Mouse (Mus musculus) monocyte, adult 2 months (primary cell): Measurements from ENCODE around the gene Gm20388.
A peak's percentile ranks its signal among the peaks of the same experiment; 100 is the strongest.

Experiments
- DNase-seq, 2 experiments: peaks; one replicate each; pipeline ENCODE4 v3.0.0; 2022; ENCODE audit warnings: low spot score in 2 of 2, low read depth in 1 of 2

The Gm20388 gene

DNA sequence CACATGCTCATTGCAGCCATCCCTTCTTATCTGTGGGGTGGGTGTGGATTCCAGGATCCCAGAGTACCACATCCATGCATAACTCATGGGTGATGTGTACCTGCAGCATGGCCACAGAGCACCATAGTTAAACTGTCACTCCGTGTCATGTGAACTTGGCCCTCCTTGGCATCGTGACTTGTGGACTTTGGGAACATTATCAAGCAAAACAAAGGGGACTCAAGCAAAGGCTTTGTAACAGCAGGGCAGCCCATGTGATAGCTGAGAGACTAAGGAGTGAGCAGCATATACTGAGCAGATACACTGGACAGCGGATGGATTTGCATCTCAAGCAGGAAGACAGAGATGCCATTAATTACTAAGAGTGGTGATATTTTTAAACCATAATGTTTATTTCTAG, 2188.1 kb downstream of the Gm20388 start:
- DNase-seq, result no peak

DNA sequence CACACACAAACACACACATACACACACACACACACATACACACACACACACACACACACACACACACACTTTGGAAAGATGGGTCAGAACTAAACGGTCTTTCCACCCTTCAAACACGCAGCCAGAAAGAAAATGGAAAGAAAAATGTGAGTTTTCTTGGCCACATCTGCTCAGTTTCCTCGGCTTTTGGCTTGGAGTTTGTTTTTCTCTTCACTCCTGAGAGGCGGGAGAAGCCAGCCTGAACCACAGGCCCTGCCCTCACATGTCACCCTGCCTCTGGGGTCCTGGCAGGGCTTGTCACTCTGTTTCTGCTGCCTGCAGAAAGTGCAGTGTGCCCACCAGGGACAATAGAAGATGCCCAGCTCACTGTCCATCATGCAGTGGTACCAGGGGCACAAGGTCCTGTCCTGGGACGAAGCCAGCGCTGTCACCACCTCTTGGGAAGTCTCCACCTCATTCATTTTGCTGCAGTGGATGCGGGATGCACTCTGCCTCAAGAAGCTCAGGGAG, 2189.1 kb downstream of the Gm20388 start:
- DNase-seq, result no peak

DNA sequence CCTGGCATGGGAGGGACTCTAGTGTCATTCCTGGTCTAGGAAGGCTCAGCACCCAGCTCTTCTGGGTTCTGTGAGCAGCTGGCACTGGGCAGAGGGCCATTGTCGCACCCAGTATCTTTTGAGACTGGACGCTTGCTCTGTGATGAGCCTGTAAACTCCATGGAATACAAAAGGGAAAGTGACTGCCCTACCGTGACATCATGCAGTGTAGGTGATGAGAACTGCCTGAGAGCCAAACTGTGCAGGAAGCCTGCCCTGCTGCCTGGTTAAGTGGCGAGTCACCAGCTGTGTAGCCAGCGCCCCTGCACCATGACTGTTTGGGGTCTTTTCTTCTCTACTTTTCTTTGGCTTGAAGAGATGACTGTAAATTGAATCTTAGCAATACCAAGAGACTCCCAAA, 2191.2 kb downstream of the Gm20388 start:
- no peak for DNase-seq

DNA sequence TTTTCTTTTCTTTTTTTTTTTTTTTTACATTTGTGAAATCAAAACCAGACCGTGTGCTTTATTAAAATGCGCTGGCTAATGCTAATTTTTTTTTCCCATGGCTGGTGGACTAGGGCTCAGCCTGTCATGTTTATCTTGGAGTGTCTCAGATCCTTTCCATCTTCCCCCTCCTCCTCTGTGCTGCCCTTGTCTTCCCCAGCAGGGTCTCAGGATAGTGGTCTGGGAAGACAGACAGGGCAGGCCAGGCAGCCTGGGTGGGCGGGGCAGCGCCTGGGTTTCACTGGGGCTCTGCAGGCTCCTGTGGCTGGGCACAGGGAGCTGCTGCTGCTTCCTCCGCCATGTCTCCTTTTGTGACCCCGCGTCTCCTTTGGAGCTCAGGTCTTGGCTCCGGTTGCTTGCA, 2191.6 kb downstream of the Gm20388 start:
- DNase-seq, result no peak

DNA sequence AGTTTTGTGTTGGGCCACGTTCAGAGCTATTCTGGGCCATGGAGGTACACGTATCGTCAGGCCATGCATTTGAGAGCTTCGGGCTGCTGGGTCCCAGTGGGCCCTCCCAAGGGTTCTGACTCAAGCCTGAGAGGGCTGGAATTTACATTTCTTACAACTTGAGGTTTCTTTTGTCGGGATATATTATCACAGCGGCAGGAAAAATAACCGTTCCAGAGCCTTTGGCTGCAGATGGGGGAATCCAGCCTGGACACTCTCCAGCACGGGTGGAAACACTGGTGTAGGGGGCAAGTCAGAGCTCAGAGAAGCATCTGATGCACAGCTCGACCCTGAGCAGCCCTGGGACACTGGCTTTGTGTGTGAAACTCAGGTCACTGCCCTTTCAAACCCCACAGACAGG, 2192.6 kb downstream of the Gm20388 start:
- no peak for DNase-seq

DNA sequence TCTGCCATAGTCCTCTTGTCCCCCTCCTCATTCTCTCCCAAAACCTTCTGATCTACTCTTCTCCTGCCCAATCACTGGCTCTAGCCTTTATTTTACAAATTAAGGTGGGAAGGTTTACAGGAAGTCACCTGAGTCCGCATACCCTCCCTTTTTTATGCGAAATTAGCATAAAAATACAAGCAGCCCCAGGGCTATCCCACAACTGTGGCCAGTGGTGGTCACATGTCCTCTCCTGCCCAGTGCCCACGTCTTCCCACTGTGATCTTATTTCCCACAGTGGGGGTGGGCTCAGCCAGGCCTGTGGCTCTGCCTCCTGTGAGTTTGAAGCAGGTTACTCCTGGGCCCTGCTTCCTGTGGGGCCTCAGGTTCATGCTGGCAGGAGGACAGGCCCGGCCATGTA, 2194.0 kb downstream of the Gm20388 start:
- no peak for DNase-seq

DNA sequence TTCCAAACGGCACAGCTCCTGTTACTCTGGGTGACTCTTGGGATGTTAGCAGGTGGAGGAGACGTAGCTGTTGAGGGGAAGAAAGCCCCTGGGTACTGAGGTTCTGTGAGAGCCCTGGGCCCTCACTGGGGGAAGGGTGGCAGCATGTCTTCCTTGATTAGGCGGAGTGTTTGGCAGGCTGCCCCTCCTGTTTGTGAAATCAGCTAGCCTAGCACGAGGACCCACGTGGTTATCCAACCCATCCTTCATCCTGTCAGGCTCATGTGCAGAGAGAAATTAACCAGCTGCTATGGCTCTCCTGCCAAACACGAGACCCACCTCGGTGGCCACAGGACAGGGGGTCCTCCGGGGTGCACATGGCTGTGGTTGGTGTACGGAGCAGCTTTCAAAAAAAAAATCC, 2195.6 kb downstream of the Gm20388 start:
- no peak for DNase-seq

DNA sequence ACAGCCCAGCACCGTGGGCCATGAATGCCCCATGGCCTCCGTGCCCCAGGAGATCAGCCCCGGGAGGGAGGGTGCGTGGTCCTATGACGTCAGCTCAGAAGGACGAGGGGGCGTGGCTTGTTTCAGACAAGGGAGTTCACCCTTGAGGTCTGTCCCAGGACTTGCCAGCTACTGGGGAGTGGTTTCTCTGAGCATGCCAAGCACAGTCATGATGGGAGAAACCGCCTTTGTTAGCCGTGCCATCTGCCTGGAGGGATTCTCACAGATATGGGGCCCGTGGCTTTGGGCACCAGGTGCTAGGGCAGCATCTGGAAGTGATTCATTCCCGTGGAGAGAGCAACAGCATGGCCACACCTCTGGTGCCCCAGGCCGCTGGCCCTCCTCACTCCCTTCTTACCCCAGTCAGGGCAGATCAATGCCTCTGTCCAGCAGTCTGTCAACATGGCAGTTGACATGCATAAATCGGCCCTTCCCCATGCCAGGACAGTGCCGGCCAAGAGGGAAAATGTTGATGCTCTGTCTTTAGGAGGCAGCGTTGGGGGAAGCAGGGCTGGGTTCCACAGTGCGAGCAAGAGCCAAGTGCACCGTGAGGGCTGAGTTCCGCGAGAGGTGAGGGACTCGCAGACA, 2199.7 kb downstream of the Gm20388 start:
- DNase-seq, result peak; percentile 31 to 34

DNA sequence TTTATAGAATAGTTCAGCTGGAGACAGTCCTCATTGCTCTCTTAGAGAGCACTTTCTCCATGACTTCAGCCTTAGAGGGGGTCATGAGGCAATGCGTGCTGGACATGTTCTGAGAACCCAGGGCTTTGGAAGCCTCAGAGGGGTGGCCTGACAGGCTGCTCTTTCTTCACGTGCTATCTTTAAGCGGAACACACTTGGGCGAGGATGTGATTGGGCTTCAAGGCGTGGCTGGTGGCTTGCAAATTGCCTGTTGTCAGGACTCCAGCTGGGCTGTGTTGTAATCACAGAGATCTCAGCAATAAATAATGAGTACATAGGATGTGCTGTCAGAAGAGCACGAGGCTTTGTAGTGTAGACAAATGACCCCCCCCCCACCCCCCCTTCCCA, 2200.2 kb downstream of the Gm20388 start:
- DNase-seq, result peak; percentile 45 to 67

DNA sequence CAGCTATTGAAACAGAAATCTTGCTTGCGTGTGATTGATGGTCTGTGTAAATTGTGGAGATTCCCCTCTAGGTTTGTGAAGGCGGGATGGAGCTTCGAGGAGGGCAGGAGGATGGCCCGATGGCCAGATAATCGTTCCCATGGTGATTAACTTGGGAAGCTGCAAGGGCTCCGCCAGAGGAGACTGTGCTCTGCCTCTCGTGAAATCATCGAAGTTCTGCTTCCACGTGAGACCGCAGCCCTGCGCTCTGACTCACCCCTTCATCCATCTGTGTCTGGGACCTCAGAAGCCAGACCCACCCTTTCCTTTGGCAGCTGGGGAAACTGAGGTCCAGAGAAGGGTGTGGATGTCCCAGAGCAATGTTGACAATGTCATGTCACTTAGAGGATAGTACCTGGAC, 2201.1 kb downstream of the Gm20388 start:
- DNase-seq, result peak; percentile 43 to 48

DNA sequence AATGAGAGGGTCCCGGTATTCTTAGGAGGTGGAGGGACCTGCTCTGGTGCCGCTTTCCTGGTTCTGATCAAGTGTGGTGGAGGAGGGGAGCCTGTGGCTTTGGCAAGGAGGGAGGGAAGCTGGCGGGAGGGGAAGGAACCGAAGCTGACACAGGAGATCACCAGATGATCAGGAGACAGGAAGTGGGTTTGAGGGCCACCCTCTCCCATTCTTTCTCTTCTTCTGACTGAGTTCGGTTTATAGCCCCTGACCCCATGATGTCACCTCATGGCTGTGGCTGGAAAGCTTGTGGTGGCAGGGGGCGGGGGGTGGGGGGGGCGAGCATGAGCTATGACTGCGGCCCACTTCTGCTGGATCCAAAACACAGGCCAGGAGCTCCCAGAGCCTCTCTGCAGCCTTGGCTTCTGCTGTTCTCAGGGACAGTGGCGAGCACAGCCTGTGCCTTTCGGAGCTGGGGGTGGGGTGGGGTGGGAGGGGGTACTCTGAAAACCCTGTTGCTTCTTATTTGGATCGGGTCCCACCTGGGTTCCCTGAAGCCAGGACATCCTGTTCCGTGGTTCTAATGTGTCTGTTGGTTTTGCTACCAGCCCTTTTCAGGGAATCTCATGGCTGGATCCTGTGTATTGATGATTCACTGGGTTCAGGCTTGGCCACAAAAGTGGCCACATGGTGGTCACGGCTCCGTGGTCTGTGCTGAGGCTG, 2201.8 kb downstream of the Gm20388 start:
- DNase-seq, result peak; percentile 42 to 46

DNA sequence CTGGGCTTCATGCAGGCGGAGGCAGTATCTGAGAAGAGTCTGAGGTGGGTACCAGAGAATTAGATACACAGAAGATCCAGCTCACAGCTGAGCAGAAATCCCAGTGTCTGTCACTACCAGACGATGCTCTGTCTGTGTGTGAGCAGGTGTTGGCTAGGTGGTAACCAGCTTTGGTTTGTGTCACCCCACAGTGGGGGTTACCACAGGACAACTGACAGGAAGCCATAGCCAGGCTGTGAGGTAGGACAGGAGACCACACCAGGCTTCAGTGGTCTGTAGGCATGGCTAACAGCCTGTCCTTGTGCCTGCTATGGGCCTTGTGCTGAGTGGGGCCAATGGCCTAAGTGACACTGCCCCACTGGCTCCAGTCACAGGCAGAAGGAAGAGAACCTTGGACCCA, 2204.2 kb downstream of the Gm20388 start:
- no peak for DNase-seq

DNA sequence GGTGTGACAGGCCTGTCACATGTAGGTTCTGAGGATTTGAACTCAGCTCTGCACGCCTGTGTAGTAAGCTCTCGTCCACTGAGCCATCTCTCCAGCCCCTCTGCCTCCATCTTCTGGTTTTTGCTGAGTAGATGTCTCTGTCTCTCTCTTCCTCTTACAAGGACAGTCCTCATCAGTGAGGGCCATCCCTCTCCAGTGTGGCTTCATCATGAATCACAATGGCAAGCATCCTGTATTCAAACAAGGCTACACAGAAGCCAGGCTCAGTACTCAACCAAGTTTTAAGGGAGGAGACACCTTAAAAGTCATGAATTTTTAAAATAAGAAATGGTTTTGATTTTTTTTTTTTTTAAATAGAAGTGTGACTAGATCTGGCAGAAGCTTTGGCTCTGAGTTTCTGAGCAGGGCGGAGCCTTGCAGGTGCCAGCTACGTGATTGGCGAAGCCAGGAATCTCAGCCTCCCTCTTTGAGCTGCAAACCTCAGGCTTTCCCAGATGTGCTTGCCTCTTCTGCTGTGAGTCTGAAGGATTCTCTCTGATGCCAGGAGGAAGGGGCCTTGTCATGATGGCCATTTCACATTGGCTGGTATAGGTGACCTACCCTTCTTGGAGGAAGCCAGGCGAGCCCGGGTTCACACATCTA, 2206.2 kb downstream of the Gm20388 start:
- DNase-seq, result no peak

DNA sequence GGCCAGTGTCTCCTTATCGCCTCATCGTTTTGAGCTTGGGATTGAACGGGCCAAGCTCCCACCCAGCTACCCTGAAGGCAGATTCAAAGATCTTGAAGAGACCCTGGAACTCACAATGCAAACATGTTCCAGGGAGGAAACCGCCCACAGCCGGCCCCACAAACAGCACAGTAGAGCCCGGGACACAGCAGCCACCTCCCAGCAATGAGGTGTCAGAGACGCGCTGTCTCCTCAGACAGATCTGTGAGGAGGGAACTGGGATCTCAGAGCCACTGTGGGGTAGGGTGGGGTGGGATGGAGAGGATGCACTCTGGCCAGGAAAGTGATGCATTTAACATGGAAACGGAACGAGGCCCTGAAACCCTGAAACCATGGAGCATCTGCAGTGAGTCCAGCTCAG, 2207.5 kb downstream of the Gm20388 start:
- no peak for DNase-seq

DNA sequence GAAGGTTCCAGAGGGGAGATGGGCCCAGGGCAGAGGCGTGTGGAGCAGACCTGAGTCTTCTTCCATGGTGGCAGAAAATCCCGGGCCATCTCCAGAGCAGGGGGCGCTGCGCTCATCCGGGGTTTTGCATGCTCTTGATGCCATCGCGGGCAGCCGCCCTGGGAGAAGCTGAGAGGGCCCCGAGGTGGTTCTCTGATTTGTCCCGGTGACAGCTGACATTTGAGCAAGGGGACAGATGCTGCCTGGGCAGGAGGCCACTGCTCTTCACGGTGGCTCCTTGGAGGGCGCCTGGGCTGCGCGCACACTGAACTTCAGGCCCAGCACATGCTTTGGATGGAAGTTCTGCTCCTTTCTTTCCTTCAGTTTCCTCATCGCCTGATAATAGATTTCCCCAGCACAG, 2207.9 kb downstream of the Gm20388 start:
- no peak for DNase-seq

DNA sequence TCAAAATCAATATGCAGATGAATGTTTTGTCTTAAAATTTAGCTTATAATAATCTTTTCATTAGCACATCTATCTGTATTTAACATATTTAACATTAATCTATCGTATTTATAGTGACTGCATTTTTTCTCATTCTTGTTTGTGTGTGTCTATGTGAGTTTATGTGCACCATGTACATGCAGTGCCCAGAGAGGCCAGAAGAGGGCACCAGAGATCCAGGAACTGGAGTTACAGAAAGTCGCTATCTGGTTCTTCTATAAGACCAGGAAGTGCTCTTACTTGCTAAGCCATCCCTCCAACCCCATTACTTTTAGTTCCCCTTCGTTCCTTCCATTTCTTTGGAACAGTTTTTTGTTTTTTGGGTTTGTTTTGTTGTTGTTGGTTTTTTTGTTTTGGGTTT, 2213.7 kb downstream of the Gm20388 start:
- DNase-seq, result no peak

DNA sequence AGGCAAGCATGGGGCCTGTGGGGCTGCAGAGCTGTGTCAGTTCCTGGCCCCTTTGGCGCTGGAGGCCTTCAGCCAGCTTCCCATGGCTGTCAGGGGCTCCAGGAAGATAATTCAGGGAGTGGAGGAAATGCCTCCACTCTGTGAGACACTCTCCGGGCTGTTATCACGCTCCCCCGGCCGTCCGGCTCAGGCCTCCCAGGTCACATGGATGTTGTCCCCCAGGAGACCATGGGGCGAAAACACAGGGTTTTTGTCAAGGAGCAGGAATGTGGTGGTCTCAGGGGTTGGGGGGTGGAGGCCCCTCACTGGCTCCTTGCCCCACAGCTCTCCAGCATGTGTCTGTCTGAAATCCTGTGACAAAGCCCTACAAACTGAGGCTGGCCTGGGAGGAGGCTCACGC, 2216.0 kb downstream of the Gm20388 start:
- DNase-seq, result no peak

DNA sequence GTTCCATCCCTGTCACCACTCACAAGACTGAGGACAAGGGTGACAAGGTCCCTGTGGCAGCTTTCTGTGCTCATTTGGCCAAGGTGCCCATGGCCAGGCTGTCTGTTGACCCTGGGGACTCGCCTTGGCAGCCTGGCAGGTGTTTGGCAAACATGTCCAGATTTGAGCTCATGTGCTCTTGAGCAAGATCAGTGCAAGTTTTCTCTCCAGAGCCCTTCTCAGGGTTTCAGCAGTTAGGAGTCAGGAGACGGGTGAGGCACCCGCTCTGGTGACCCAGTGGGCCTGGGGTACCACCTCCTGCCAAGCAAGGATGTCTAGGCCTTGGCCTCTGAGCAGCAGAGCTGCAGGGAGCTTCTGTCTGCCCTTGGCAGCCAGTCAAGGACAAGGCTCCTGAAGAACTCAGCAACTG, 2223.5 kb downstream of the Gm20388 start:
- no peak for DNase-seq

DNA sequence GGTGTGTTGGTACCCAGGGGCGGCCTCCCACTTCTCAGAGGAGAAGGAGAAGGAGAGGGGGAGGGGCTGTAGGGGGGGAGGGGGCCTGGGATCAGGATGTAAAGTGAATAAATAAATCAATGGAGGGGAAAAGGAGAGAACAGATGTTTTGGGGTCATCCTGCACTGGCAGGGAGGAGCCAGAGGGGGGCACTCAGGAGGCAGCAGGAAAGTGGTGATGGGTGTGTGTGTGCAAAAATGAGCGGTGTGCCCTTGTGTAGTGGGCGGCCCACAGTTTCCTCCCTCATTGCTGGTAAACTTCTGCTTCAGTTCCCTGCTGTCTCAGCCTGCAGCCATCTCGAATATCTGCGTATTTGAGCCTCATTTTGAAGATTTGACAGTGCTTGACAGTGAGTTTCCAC, 2224.9 kb downstream of the Gm20388 start:
- DNase-seq, result no peak

DNA sequence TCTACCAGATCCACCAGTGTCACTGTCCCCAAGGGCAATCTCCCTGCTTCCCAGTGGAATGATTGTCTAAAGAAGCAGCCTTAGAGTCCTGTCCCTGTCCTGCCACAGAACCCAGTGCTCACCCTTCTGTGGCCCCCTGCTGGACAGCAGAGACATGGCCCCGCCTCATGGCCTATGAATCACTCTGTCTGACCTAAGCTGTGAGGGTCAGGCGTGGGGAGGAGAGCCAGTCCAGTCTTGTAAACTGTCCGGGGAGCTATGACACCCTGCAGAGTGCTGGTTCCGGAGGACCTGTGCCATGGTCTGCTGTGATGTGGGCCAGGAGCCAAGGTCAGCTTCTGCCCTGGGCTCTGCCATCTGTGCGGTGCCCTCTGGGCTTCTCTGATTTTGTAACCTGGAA, 2229.1 kb downstream of the Gm20388 start:
- peak in 1 of 2 experiments; percentile 49 for DNase-seq

DNA sequence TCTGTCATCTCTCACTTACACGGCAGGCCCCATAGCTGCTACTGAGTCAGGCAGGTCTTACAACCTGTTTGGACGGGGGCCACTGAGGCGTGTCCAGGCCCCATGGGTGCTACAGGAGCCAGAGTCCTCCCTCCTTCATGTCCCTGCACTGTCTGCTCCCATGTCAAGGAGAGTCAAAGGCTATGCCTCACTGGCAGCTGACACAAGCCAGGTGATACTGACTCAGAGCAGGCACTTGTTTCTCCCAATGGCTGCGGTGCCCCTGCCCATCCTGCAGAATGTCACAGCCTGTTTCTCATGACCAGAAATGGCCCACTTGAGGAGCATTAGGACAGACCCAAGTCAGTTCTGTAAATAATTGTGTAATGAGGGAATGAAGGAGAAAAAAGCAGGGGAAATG, 2229.8 kb downstream of the Gm20388 start:
- no peak for DNase-seq

DNA sequence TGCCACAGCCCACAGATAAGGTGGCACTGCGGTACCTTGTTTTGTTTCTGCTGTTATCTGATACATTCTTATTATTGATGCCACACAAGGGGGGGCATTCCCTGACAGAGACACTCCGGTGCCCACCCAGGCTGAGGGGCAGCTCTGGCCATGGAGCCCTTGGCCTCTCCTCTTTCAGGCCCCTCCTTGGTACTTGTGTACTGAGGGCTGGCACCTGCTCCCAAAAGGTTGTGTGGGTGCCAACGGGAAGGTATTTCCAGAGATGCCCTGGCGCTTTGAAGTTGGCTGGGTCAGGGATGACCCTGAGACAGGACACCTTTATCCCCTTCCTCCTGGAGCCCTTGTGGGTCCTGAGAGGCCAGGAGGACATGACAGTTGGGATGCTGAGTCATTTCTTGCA, 2231.8 kb downstream of the Gm20388 start:
- no peak for DNase-seq
